In the genomic region with DNA sequence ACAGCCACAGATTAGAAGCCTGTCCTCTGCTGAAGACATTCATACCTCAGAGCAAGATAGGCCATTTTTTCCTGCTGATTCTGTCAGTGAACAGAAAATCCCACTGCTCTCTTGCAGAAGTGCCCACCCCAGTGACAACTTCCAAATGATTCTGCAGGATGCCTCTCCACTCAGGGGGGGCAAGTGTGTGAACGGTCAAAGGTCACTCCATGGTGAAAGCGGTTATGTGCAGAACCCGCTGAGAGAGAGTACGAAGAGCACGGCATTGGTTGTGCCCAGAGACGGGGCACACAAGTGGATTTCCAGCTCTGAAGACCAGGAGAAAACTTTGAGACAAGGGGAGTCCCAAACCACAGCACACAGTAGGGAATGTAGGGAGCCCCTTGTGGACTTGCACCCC, we compare ENCODE assay signal across 8 mouse cellular contexts.
A peak's percentile ranks its signal among the peaks of the same experiment; 100 is the strongest.
DNase-seq lines count a peak whose midpoint lies in the region; ATAC-seq and TF ChIP-seq lines count a peak whose summit lies in the region.

No protein-coding gene starts in this region.

- no peak overlapping the region; the same call in 1 of the 2 replicates for H3K9ac ChIP-seq in heart, embryonic 13.5 days
- no peak overlapping the region for H3K9ac ChIP-seq in lung, postnatal 0 days (replicated peaks; ENCODE audit: low read depth)
- peak overlapping the region; percentile 69 for H3K9ac ChIP-seq in liver, postnatal 0 days (replicated peaks)

- no peak for ATAC-seq in heart, embryonic 13.5 days (ENCODE audit: extremely low read depth, insufficient number of reproducible peaks, low FRiP score, low TSS enrichment)
- ATAC-seq in lung, postnatal 0 days = no peak
- ATAC-seq in liver, postnatal 0 days = peak; percentile 32; the same call in 1 of the 2 replicates
- ATAC-seq in frontal cortex, adult (ENCODE audit: low TSS enrichment) = no peak

- H3K27ac ChIP-seq in heart, embryonic 13.5 days (replicated peaks) = no peak overlapping the region
- H3K27ac ChIP-seq in lung, postnatal 0 days (ENCODE audit: low read length) = no peak overlapping the region
- H3K27ac ChIP-seq in liver, postnatal 0 days (ENCODE audit: low read depth) = peak overlapping the region; percentile 62

- no peaks in the 10 kb centered on the region for H3K9me3 ChIP-seq in heart, embryonic 13.5 days
- no peaks in the 10 kb centered on the region for H3K9me3 ChIP-seq in lung, postnatal 0 days (ENCODE audit: low read length)
- H3K9me3 ChIP-seq in liver, postnatal 0 days (ENCODE audit: low read length) = no peaks in the 10 kb centered on the region

- no peaks in the 10 kb centered on the region for H3K27me3 ChIP-seq in heart, embryonic 13.5 days (replicated peaks)
- no peaks in the 10 kb centered on the region for H3K27me3 ChIP-seq in lung, postnatal 0 days (replicated peaks; ENCODE audit: insufficient read depth, low read length)
- H3K27me3 ChIP-seq in liver, postnatal 0 days (ENCODE audit: insufficient read depth, low read length) = 0 out of 2 replicates have a peak, but pooled peaks cover 2% of the 10 kb centered on the region

- peaks cover 45% of the 10 kb centered on the region for H3K4me1 ChIP-seq in heart, embryonic 13.5 days
- peaks cover 14% of the 10 kb centered on the region for H3K4me1 ChIP-seq in lung, postnatal 0 days (ENCODE audit: insufficient read depth, low read depth, low read length)
- H3K4me1 ChIP-seq in liver, postnatal 0 days (ENCODE audit: insufficient read depth) = no peaks in the 10 kb centered on the region; the same call in 1 of the 2 replicates

- peak overlapping the region; percentile 66; the same call in 1 of the 2 replicates for H3K4me3 ChIP-seq in heart, embryonic 13.5 days
- H3K4me3 ChIP-seq in lung, postnatal 0 days (ENCODE audit: low read depth, low read length) = peak overlapping the region; percentile 53
- peak overlapping the region; percentile 61 for H3K4me3 ChIP-seq in liver, postnatal 0 days (ENCODE audit: low read depth, low read length)

- TF ChIP-seq EP300 in lung, postnatal 0 days (IDR thresholded peaks at IDR 0.05) = no peak
- no peak for TF ChIP-seq EP300 in liver, postnatal 0 days (IDR thresholded peaks at IDR 0.05; ENCODE audit: low read depth)

- intact Hi-C loops in left cerebral cortex, postnatal 25 days (cut with DNase I) = no loop called here

- no peak for DNase-seq in heart, adult 8-10 months (ENCODE audit: low spot score)
- DNase-seq in lung, postnatal 0 days (ENCODE audit: low spot score) = no peak
- no peak for DNase-seq in lung, postnatal 14 days
- DNase-seq in liver, postnatal 0 days = peak; percentile 32
- DNase-seq in left cerebral cortex, postnatal 25 days (ENCODE audit: low spot score in 2 of 2) = no peak
- no peak for DNase-seq in cerebellum, adult 9-11 months

- no peak for TF ChIP-seq CTCF in lung, postnatal 0 days (IDR thresholded peaks at IDR 0.05)
- no peak for TF ChIP-seq CTCF in liver, postnatal 0 days (IDR thresholded peaks at IDR 0.05; ENCODE audit: low read depth)

- H3K4me2 ChIP-seq in heart, embryonic 13.5 days = peak overlapping the region; percentile 94
- H3K4me2 ChIP-seq in lung, postnatal 0 days (replicated peaks; ENCODE audit: low read depth, low read length) = peak overlapping the region; percentile 82
- H3K4me2 ChIP-seq in liver, postnatal 0 days (ENCODE audit: low read depth, low read length) = peak overlapping the region; percentile 81

- 83% methylated on average over 6 of the region's 6 CpGs for WGBS in heart, embryonic 13.5 days
- WGBS in lung, postnatal 0 days = 87% methylated on average over 6 of the region's 6 CpGs
- 69% methylated on average over 6 of the region's 6 CpGs for WGBS in liver, postnatal 0 days (ENCODE audit: insufficient replicate concordance)

- peaks cover 22% of the 10 kb centered on the region for H3K36me3 ChIP-seq in heart, embryonic 13.5 days
- peaks cover 2% of the 10 kb centered on the region; the same call in 1 of the 2 replicates for H3K36me3 ChIP-seq in lung, postnatal 0 days (ENCODE audit: insufficient read depth, low read length)
- peaks cover 8% of the 10 kb centered on the region for H3K36me3 ChIP-seq in liver, postnatal 0 days (replicated peaks; ENCODE audit: insufficient read depth, low read length)
